Mouse (Mus musculus) mature B cell (primary cell): Measurements from ENCODE around the gene Sox13.

Source experiments
- in situ Hi-C: fragments of 300-500 bp; cut with MboI; formaldehyde crosslinking; loops from 2 replicates; pipeline ENCODE4 v1.14.3; 2019

Sox13 gene

DNA sequence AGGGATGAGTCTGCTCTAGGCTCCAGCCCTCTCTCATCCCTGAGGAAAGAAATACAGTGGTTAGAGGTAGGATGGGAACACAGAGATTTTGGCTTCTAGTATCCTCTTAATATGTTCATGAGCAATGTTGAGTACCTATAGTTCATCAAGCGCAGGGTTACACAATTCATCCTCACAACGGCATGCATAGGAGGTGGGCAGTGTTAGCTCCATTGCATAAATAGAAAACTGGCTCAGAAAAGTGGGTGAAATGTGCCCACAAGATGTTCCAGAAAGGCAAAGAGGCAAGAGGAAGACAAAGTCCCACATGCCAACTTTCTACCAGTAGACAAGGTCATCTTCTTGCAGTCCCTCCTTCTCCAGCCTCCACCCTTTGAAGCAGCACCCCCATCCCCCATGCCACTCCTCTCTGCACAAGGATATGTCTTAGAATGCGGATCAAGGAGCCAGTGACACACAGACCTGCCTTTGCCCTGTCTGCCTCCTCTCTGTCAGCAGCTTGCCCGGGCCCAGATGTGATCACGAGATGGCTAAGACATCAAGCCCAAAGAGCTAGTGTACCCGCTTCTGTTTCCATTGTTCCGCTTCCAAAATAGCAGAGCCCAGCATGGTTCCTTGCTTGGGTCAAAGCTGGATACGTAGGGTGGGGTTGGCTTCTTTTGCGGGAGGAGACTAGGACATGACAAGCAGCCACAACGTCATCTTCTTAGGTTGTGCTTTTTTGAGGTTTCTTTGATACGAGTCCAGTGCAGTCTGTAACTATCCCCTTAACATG, 91.3 kb downstream of the Sox13 start:
- in situ Hi-C loops: no loop called here
